In genomic region chr17:9083629-9084028, GRCm38 (mm10) we compare ENCODE assay signal across 22 mouse cellular contexts.
DNase-seq lines count a peak whose midpoint lies in the region; TF ChIP-seq lines count a peak whose summit lies in the region.
"Had no signal": no experiment of that assay in that cellular context is flagged by ENCODE, and none has a peak within 500 bp of the region (broad histone marks: within the 10 kb centered on the region; RNA-seq: fewer than 3 reads in every experiment).

No protein-coding gene starts in this region.

- no peak overlapping the region for H3K27ac ChIP-seq in ES-E14 (ENCODE audit: insufficient read depth, low read depth, low read length, poor library complexity, severe bottlenecking)
- H3K27ac ChIP-seq: forebrain, embryonic 10.5 days; forebrain, embryonic 13.5 days; heart, adult 2 months; heart, embryonic 10.5 days; heart, embryonic 13.5 days; hindbrain, embryonic 14.5 days; hindbrain, postnatal 0 days had no signal

- H3K4me1 ChIP-seq in ES-E14 (ENCODE audit: control insufficient read depth in 2 of 2, insufficient read depth in 2 of 2, low read length in 2 of 2, poor library complexity in 1 of 2): no peaks in the 10 kb centered on the region
- H3K4me1 ChIP-seq: forebrain, embryonic 13.5 days; heart, embryonic 10.5 days; heart, embryonic 13.5 days had no signal

- no peaks in the 10 kb centered on the region for H3K9me3 ChIP-seq in ES-E14 (ENCODE audit: control insufficient read depth, insufficient read depth, low read depth, low read length)
- H3K9me3 ChIP-seq: forebrain, embryonic 13.5 days had no signal

- no peak overlapping the region for H3K9ac ChIP-seq in ES-E14 (ENCODE audit: insufficient read depth, low read depth, low read length, poor library complexity, severe bottlenecking)
- H3K9ac ChIP-seq: forebrain, embryonic 13.5 days; heart, embryonic 13.5 days; hindbrain, embryonic 14.5 days had no signal

- in situ Hi-C loops in ES-E14 (cut with MboI; ENCODE audit: low sequenced_read_pairs in 2 of 2, unreplicated experiment in 2 of 2): no loop called here

- DNase-seq in 416B (ENCODE audit: low read depth) (peak; percentile 49), ES-E14 (ENCODE audit: low read depth, low spot score) (peak; percentile 9), ZHBTc4 (ENCODE audit: low read depth, low spot score) (peak; percentile 39)
- DNase-seq in cerebellum, postnatal 25 days: no peak
- DNase-seq in thymus, postnatal 25 days: no peak
- DNase-seq in c-Kit-positive CD71-positive TER-119-positive erythroid progenitor cells, embryonic 14.5 days (ENCODE audit: low spot score): no peak
- DNase-seq: adrenal gland, adult 2 months; adrenal gland, postnatal 14 days; cerebellum, adult 11-12 months; cerebellum, adult 8-10 months; cerebellum, postnatal 10 days; gastrocnemius, postnatal 10 days; gastrocnemius, postnatal 36 days; heart, adult 2 months; heart, postnatal 14 days; heart, postnatal 4 days had no signal

- H3K36me3 ChIP-seq in ES-E14 (ENCODE audit: control insufficient read depth, insufficient read depth, low read length, poor library complexity, severe bottlenecking): no peaks in the 10 kb centered on the region
- H3K36me3 ChIP-seq: forebrain, embryonic 10.5 days; heart, embryonic 10.5 days; heart, embryonic 13.5 days had no signal

- H3K4me3 ChIP-seq in ES-E14 (ENCODE audit: insufficient read depth in 1 of 2, low read depth in 1 of 2, low read length in 2 of 2, poor library complexity in 1 of 2, severe bottlenecking in 1 of 2): no peak overlapping the region
- H3K4me3 ChIP-seq: forebrain, embryonic 10.5 days; forebrain, embryonic 13.5 days; heart, adult 2 months; heart, embryonic 10.5 days; heart, embryonic 13.5 days had no signal

TF ChIP-seq in ES-E14, 5 proteins besides CTCF, POLR2A, EP300 and RAD21:
- TF ChIP-seq ZC3H11A (IDR thresholded peaks at IDR 0.05; ENCODE audit: borderline replicate concordance, low read depth, low read length): no peak
TF ChIP-seq in ES-E14: peak in this region for 0.

Comparison
In these comparisons a context has a peak if more than half of its experiments do, and no peak if none do; other contexts are left out.
1. DNase-seq: peak in 416B (single experiment), ES-E14 (single experiment) and ZHBTc4 (single experiment); none in cerebellum, postnatal 25 days (0 of 2), thymus, postnatal 25 days (single experiment) and c-Kit-positive CD71-positive TER-119-positive erythroid progenitor cells, embryonic 14.5 days (single experiment).